Mouse (Mus musculus) stomach, postnatal 0 days (tissue): ENCODE measurements around the gene Ethe1. TPM values are rescaled to one million over a fixed set of nuclear protein-coding genes. Genes with fewer than 3 reads are reported as not detected.
"Not testable (repeated sequence)": the region's sequence is repeated elsewhere in the genome, so short reads cannot be mapped to it uniquely, and the experiment has no call there.

Experiments
- ATAC-seq: fragments of 200-750 bp; cut with Nextera tagmentation; 2 replicates; pipeline ENCODE4 v1.8.0; 2017; ENCODE audit not compliant: low FRiP score, low TSS enrichment
- DNase-seq: peaks from one replicate; pipeline ENCODE4 v3.0.0-alpha.2; 2016; ENCODE audit warnings: low spot score
- H3K27ac ChIP-seq: fragments of 300-500 bp; sonication (generic); replicated peaks from 2 replicates; pipeline ENCODE4 v1.5.1; 2014; ENCODE audit warnings: mild to moderate bottlenecking, control low read depth
- H3K27me3 ChIP-seq: fragments of 300-500 bp; sonication (generic); 2 replicates; pipeline ENCODE4 v1.6.1; 2014; ENCODE audit warnings: low read length; ENCODE audit not compliant: control insufficient read depth, insufficient read depth
- H3K36me3 ChIP-seq: fragments of 300-500 bp; sonication (generic); 2 replicates; pipeline ENCODE4 v1.6.1; 2014; ENCODE audit warnings: low read length, mixed read lengths; ENCODE audit not compliant: control insufficient read depth, insufficient read depth
- H3K4me1 ChIP-seq: fragments of 300-500 bp; sonication (generic); replicated peaks from 2 replicates; pipeline ENCODE4 v1.6.1; 2014; ENCODE audit warnings: antibody characterized with exemption; ENCODE audit not compliant: control insufficient read depth, insufficient read depth
- H3K4me2 ChIP-seq: fragments of 300-500 bp; sonication (generic); replicated peaks from 2 replicates; pipeline ENCODE4 v1.6.1; 2014; ENCODE audit warnings: low read depth, mild to moderate bottlenecking, control low read depth, moderate library complexity
- H3K4me3 ChIP-seq: fragments of 300-500 bp; sonication (generic); 2 replicates; pipeline ENCODE4 v1.5.1; 2014; ENCODE audit warnings: low read depth, low read length, control low read depth
- H3K9ac ChIP-seq: fragments of 300-500 bp; sonication (generic); 2 replicates; pipeline ENCODE4 v1.6.1; 2014; ENCODE audit warnings: mild to moderate bottlenecking, low read length, control low read depth, mixed read lengths
- H3K9me3 ChIP-seq: fragments of 300-500 bp; sonication (generic); 2 replicates; pipeline ENCODE4 v1.6.1; 2016; ENCODE audit warnings: low read length; ENCODE audit not compliant: control insufficient read depth
- CTCF ChIP-seq: IDR thresholded peaks from 2 replicates; pipeline ENCODE4 v1.5.1; 2016; ENCODE audit warnings: antibody characterized with exemption, low read depth, mild to moderate bottlenecking, moderate library complexity
- EP300 ChIP-seq: optimal IDR thresholded peaks from 2 replicates; pipeline ENCODE3; 2016; ENCODE audit warnings: antibody characterized with exemption
- WGBS: fragments of 180-500 bp; shearing (Covaris S2); extraction: QIAGEN DNeasy Blood & Tissue Kit; methylation state at CpG from one replicate; pipeline ENCODE4 v1.1.7; 2014; 5-methylcytosine and 5-hydroxymethylcytosine counted together
- polyA plus RNA-seq: library from polyadenylated mRNA; unstranded; fragments of >200 nt; fragmentation: Nextera tagmentation; extraction: Ambion mirVana; gene quantifications from 2 replicates; pipeline ENCODE4 v1.2.1, GENCODE M21; 2015

Ethe1 gene
- polyA plus RNA-seq, 1 experiment from 2014 or later = 120 TPM

GRCm38 (mm10) chr7:24617763-24618162 is 30.4 kb downstream of the Ethe1 start:
- DNase-seq = no peak
- no peak overlapping the region for H3K4me2 ChIP-seq
- 82% methylated on average over 8 of the region's 8 CpGs for WGBS
- H3K27ac ChIP-seq = no peak overlapping the region
- H3K4me3 ChIP-seq = no peak overlapping the region
- ATAC-seq = no peak
- H3K9ac ChIP-seq = no peak overlapping the region
- H3K27me3 ChIP-seq = no peaks in the 10 kb centered on the region
- peaks cover under 1% of the 10 kb centered on the region; the same call in 1 of the 2 replicates for H3K4me1 ChIP-seq
- TF ChIP-seq CTCF = no peak
- TF ChIP-seq EP300 = no peak
- H3K36me3 ChIP-seq = peaks cover 2% of the 10 kb centered on the region; the same call in 1 of the 2 replicates
- no peaks in the 10 kb centered on the region for H3K9me3 ChIP-seq

GRCm38 (mm10) chr7:24618374-24618773 is 31.0 kb downstream of the Ethe1 start:
- not testable (repeated sequence) for H3K27me3 ChIP-seq, H3K9me3 ChIP-seq, H3K4me3 ChIP-seq, H3K4me1 ChIP-seq, DNase-seq, H3K9ac ChIP-seq, H3K4me2 ChIP-seq, ATAC-seq, H3K27ac ChIP-seq, H3K36me3 ChIP-seq
- 94% methylated on average over 8 of the region's 8 CpGs for WGBS

- no peaks in the 10 kb centered on the region for H3K9me3 ChIP-seq
- ATAC-seq (no peak), DNase-seq (no peak)
- no peaks in the 10 kb centered on the region for H3K4me1 ChIP-seq
- TF ChIP-seq CTCF (peak; percentile 27; the same call in 1 of the 2 replicates), EP300 (no peak)
- no peak overlapping the region for H3K4me2 ChIP-seq
- no peak overlapping the region for H3K4me3 ChIP-seq
- H3K27me3 ChIP-seq = no peaks in the 10 kb centered on the region
- WGBS = 72% methylated on average over 13 of the region's 13 CpGs
- H3K9ac ChIP-seq = no peak overlapping the region
- peaks cover 5% of the 10 kb centered on the region; the same call in 1 of the 2 replicates for H3K36me3 ChIP-seq
- no peak overlapping the region for H3K27ac ChIP-seq
Observed at GRCm38 (mm10) chr7:24619671-24620397, 32.5 kb downstream of the Ethe1 start.

GRCm38 (mm10) chr7:24621193-24621592 is 33.9 kb downstream of the Ethe1 start:
- Histone ChIP-seq H3K27me3 (no peaks in the 10 kb centered on the region), H3K27ac (no peak overlapping the region), H3K4me1 (no peaks in the 10 kb centered on the region), H3K4me2 (no peak overlapping the region), H3K9ac (no peak overlapping the region), H3K9me3 (no peaks in the 10 kb centered on the region), H3K4me3 (no peak overlapping the region), H3K36me3 (peaks cover 5% of the 10 kb centered on the region; the same call in 1 of the 2 replicates)
- TF ChIP-seq CTCF = peak; percentile 59
- no peak for TF ChIP-seq EP300
- no peak for ATAC-seq
- 86% methylated on average over 3 of the region's 3 CpGs for WGBS
- DNase-seq = no peak

GRCm38 (mm10) chr7:24622967-24623366 is 35.6 kb downstream of the Ethe1 start:
- Histone ChIP-seq H3K4me3 (no peak overlapping the region), H3K9me3 (no peaks in the 10 kb centered on the region), H3K36me3 (peaks cover 5% of the 10 kb centered on the region; the same call in 1 of the 2 replicates), H3K4me1 (no peaks in the 10 kb centered on the region), H3K4me2 (no peak overlapping the region), H3K9ac (no peak overlapping the region), H3K27ac (no peak overlapping the region), H3K27me3 (no peaks in the 10 kb centered on the region)
- WGBS = 80% methylated on average over 6 of the region's 6 CpGs
- peak; percentile 40 for TF ChIP-seq CTCF
- TF ChIP-seq EP300 = no peak
- DNase-seq = no peak
- ATAC-seq = no peak
